Mouse (Mus musculus) embryo, embryonic 10 days (tissue): ENCODE data around the gene Gm42791.

Experiments used
- DNase-seq: peaks from one replicate; pipeline ENCODE4 v3.0.0-alpha.2; 2015; ENCODE audit warnings: low spot score

The Gm42791 gene

GRCm38 (mm10) chr5:148924051-148924450, 70.9 kb downstream of the Gm42791 start:
- no peak for DNase-seq

- DNase-seq, result no peak
These were observed 71.5 kb downstream of the Gm42791 start for GRCm38 (mm10) chr5:148923408-148923807.

- no peak for DNase-seq
These were observed 72.2 kb downstream of the Gm42791 start for GRCm38 (mm10) chr5:148922773-148923172.

- no peak for DNase-seq
These were observed 76.9 kb downstream of the Gm42791 start for GRCm38 (mm10) chr5:148918049-148918448.

GRCm38 (mm10) chr5:148916775-148917174, 78.2 kb downstream of the Gm42791 start:
- no peak for DNase-seq

GRCm38 (mm10) chr5:148912262-148912661, 82.7 kb downstream of the Gm42791 start:
- DNase-seq, result no peak

GRCm38 (mm10) chr5:148910066-148910465, 84.9 kb downstream of the Gm42791 start:
- DNase-seq, result no peak

- peak; percentile 55 for DNase-seq
These were observed 85.5 kb downstream of the Gm42791 start for GRCm38 (mm10) chr5:148909402-148909801.

- no peak for DNase-seq
These were observed 85.9 kb downstream of the Gm42791 start for GRCm38 (mm10) chr5:148909057-148909395.

- no peak for DNase-seq
These were observed 86.5 kb downstream of the Gm42791 start for GRCm38 (mm10) chr5:148908191-148909056.

GRCm38 (mm10) chr5:148906305-148906704, 88.6 kb downstream of the Gm42791 start:
- DNase-seq, result no peak

GRCm38 (mm10) chr5:148904846-148905245, 90.1 kb downstream of the Gm42791 start:
- peak; percentile 61 for DNase-seq

- no peak for DNase-seq
These were observed 95.6 kb downstream of the Gm42791 start for GRCm38 (mm10) chr5:148899361-148899760.

GRCm38 (mm10) chr5:148897941-148898417, 97.0 kb downstream of the Gm42791 start:
- DNase-seq, result no peak

GRCm38 (mm10) chr5:148897069-148897702, 97.8 kb downstream of the Gm42791 start:
- no peak for DNase-seq

GRCm38 (mm10) chr5:148896515-148896914, 98.4 kb downstream of the Gm42791 start:
- no peak for DNase-seq

GRCm38 (mm10) chr5:148895833-148896232, 99.1 kb downstream of the Gm42791 start:
- DNase-seq, result no peak

- DNase-seq, result no peak
These were observed 99.9 kb downstream of the Gm42791 start for GRCm38 (mm10) chr5:148895034-148895433.

- no peak for DNase-seq
These were observed 104.7 kb downstream of the Gm42791 start for GRCm38 (mm10) chr5:148890237-148890636.

- DNase-seq, result no peak
These were observed 106.9 kb downstream of the Gm42791 start for GRCm38 (mm10) chr5:148888032-148888431.

GRCm38 (mm10) chr5:148885821-148886609, 108.9 kb downstream of the Gm42791 start:
- peak; percentile 96 for DNase-seq

GRCm38 (mm10) chr5:148883671-148884070, 111.3 kb downstream of the Gm42791 start:
- DNase-seq, result no peak
